Mouse (Mus musculus) heart, adult 2 months (tissue): ENCODE measurements at regions not wholly inside any gene's neighbourhood (a gene's known extent, or its start where the extent isn't known, plus 50 kb on each side); places are given as distances from the start of the nearest gene placed in this dataset.

ENCODE experiments used
- DNase-seq, 2 experiments: peaks; one replicate each; pipeline ENCODE4 v3.0.0; 2021
- H3K27ac ChIP-seq: fragments of 200-600 bp; 2 replicates; pipeline ENCODE4 v1.8.1; 2022
- H3K27me3 ChIP-seq: fragments of 200-500 bp; 2 replicates; pipeline ENCODE4 v1.6.1; 2012; ENCODE audit warnings: mild to moderate bottlenecking, low read length, inconsistent platforms, mixed read lengths; ENCODE audit not compliant: control insufficient read depth, insufficient read depth
- H3K36me3 ChIP-seq: fragments of 200-500 bp; 2 replicates; pipeline ENCODE4 v1.6.1; 2012; ENCODE audit warnings: low read length, inconsistent platforms; ENCODE audit not compliant: control insufficient read depth, insufficient read depth
- H3K4me1 ChIP-seq: fragments of 200-500 bp; 2 replicates; pipeline ENCODE4 v1.6.1; 2011; ENCODE audit warnings: low read length; ENCODE audit not compliant: control insufficient read depth, insufficient read depth
- H3K4me3 ChIP-seq: fragments of 200-600 bp; 2 replicates; pipeline ENCODE4 v1.8.1; 2022
- H3K79me2 ChIP-seq: fragments of 200-500 bp; replicated peaks from 2 replicates; pipeline ENCODE4 v1.6.1; 2012; ENCODE audit warnings: mild to moderate bottlenecking, inconsistent platforms, low read length, moderate library complexity, mixed read lengths; ENCODE audit not compliant: control insufficient read depth, insufficient read depth
- H3K9ac ChIP-seq: fragments of 200-500 bp; 2 replicates; pipeline ENCODE4 v1.6.1; 2012; ENCODE audit warnings: low read depth, mild to moderate bottlenecking, control low read depth, inconsistent platforms, low read length, mixed read lengths
- CTCF ChIP-seq: fragments of 200-600 bp; IDR thresholded peaks from 2 replicates; pipeline ENCODE4 v1.8.1; 2022; ENCODE audit warnings: antibody characterized with exemption, mild to moderate bottlenecking, moderate library complexity
- EP300 ChIP-seq: fragments of 200-500 bp; IDR thresholded peaks from 2 replicates; pipeline ENCODE4 v1.6.1; 2011; ENCODE audit warnings: low read depth, low read length, control low read depth; ENCODE audit not compliant: insufficient read depth
- POLR2A ChIP-seq: fragments of 200-500 bp; IDR thresholded peaks from 2 replicates; pipeline ENCODE4 v1.6.1; 2011; ENCODE audit warnings: mild to moderate bottlenecking, low read depth, low read length, control low read depth; ENCODE audit not compliant: insufficient read depth
- WGBS: fragments of 180-500 bp; shearing (Covaris S2); methylation state at CpG from one replicate; pipeline ENCODE4 v1.1.7; 2018; 5-methylcytosine and 5-hydroxymethylcytosine counted together
- intact Hi-C: fragments of 180-260 bp; cut with DNase I; formaldehyde crosslinking; loops from one replicate; pipeline ENCODE4 v1.15.1; 2025

DNA sequence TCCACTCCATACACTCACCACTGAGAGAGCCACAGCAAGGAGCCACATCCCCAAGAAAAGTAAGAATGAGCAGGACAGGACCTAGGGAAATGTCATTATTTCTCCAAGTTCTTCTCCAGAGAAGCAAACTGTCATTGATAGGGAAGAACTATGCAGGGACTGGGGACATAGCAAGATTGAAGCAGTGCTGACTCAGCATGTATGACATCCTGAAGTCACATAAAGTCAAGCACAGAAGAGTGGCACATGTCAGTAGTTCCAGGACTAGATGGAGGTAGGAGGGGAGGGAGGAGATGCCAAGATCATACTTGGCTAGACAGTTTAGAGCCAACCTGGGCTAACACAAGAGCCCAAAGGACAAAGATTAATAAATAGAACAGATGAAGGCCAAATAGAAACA lies 503.4 kb upstream of the Intu start:
- Histone ChIP-seq H3K27ac (no peak overlapping the region), H3K79me2 (no peaks in the 10 kb centered on the region), H3K4me1 (no peaks in the 10 kb centered on the region), H3K27me3 (no peaks in the 10 kb centered on the region), H3K9ac (no peak overlapping the region), H3K4me3 (no peak overlapping the region), H3K36me3 (no peaks in the 10 kb centered on the region)
- no peak for TF ChIP-seq POLR2A
- no peak for TF ChIP-seq CTCF
- no peak for TF ChIP-seq EP300
- intact Hi-C loops: no loop called here
- no peak for DNase-seq

- WGBS: 75% methylated on average over 2 of the region's 2 CpGs
- intact Hi-C loops: no loop called here
Measured at GRCm38 (mm10) chr3:40036177-40036576, 494.9 kb upstream of the Intu start.

DNA sequence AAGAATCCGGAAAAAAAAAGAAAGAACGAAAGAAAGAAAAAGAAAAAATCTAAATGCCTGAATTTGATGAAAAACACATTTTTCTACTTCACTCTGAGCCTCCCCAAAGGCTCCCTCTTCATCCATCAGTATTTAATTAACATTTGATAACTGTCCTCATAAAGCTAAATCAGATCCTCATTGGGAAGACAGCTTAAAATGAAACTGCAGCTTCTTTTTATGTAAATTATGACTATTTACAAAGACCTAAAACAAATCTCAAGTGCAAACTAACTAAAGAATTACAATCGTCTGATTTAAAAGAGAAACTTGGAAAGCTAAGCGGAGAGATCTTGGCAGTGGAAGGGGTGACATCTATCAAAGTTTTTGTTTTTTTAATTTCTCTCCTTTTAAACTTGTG lies 481.4 kb upstream of the Intu start:
- H3K79me2 ChIP-seq: no peaks in the 10 kb centered on the region; the same call in 1 of the 2 replicates
- no peak overlapping the region for H3K27ac ChIP-seq
- 57% methylated on average over 4 of the region's 4 CpGs for WGBS
- TF ChIP-seq EP300 (no peak), CTCF (no peak), POLR2A (no peak)
- no peak overlapping the region for H3K9ac ChIP-seq
- intact Hi-C loops: no loop called here
- H3K4me1 ChIP-seq: no peaks in the 10 kb centered on the region
- no peak for DNase-seq
- no peak overlapping the region for H3K4me3 ChIP-seq
- no peaks in the 10 kb centered on the region for H3K36me3 ChIP-seq
- H3K27me3 ChIP-seq: no peaks in the 10 kb centered on the region

More at GRCm38 (mm10) chr3:40036177-40036576, 494.9 kb upstream of the Intu start:
- no peak for TF ChIP-seq CTCF
- no peak for TF ChIP-seq EP300
- no peak for TF ChIP-seq POLR2A
- no peaks in the 10 kb centered on the region for H3K4me1 ChIP-seq
- DNase-seq: no peak
- H3K9ac ChIP-seq: no peak overlapping the region
- H3K27ac ChIP-seq: no peak overlapping the region
- no peaks in the 10 kb centered on the region for H3K27me3 ChIP-seq
- no peaks in the 10 kb centered on the region for H3K36me3 ChIP-seq
- H3K79me2 ChIP-seq: no peaks in the 10 kb centered on the region
- no peak overlapping the region for H3K4me3 ChIP-seq

DNA sequence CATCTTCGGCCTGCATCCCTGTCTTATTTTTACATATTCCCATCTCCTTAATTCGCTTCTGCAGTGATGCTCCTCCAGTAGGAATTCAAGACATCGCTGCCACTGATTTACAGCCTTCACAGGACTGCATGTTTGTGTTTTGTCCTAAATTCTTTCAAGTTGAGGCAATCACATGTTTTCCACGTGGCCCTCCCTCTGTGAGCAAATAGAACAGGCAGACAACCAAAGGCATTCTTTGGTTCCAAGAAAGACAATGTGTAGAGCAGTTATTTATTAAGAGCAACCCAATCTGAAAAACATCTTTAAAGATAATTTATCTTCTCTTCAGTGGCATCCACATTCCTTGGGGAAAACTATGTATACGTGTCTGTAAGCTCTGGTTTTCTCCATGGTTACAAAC lies 472.8 kb upstream of the Intu start:
- no peak for DNase-seq
- Histone ChIP-seq H3K27ac (no peak overlapping the region), H3K4me1 (no peaks in the 10 kb centered on the region), H3K4me3 (no peak overlapping the region), H3K27me3 (no peaks in the 10 kb centered on the region), H3K36me3 (no peaks in the 10 kb centered on the region), H3K9ac (no peak overlapping the region), H3K79me2 (no peaks in the 10 kb centered on the region)
- 68% methylated on average over 5 of the region's 5 CpGs for WGBS
- intact Hi-C loops: no loop called here
- TF ChIP-seq POLR2A: no peak
- TF ChIP-seq EP300: no peak

DNA sequence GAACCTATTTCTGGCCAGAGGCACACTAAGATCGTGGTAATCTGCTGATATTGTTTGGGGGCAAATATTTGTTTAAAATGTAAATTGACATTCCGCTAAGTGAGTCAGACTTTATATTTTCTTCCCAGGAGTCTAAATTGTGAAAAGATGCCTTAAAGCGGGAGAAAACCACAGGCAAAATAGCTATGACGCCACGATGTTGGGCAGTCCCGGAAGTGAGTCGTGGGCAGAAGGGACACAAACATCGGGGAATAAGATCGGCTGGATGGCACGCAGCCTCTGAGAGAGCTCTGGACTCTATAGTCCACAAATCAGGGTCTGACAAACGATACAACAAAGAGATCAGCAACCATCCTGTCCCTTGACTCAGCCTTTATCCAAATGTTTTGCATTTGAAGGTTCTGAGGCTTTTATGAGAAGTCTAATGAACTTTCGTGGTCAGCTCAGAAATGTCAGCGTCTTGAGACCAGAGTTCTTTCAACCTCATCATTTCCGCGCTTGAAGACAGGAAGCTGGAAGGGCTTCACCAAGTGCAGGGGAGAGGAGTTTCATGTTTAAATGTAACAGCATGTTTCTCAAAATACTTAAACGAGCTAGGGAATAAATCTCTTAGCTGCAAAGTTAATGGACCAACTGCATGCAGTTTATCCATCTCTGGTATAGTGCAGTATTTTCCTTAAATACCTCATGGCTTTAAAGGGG lies 472.2 kb upstream of the Intu start:
- 76% methylated on average over 16 of the region's 16 CpGs for WGBS
- intact Hi-C loops: no loop called here
- H3K4me1 ChIP-seq: no peaks in the 10 kb centered on the region
- no peaks in the 10 kb centered on the region for H3K79me2 ChIP-seq
- no peaks in the 10 kb centered on the region for H3K36me3 ChIP-seq
- H3K9ac ChIP-seq: no peak overlapping the region
- H3K27me3 ChIP-seq: no peaks in the 10 kb centered on the region
- H3K27ac ChIP-seq: no peak overlapping the region
- TF ChIP-seq EP300 (no peak), CTCF (no peak), POLR2A (no peak)
- no peak overlapping the region for H3K4me3 ChIP-seq
- no peak for DNase-seq

GRCm38 (mm10) chr3:40070137-40070667 lies 460.9 kb upstream of the Intu start:
- no peak for DNase-seq
- intact Hi-C loops: no loop called here
- H3K27ac ChIP-seq: no peak overlapping the region
- 64% methylated on average over 8 of the region's 8 CpGs for WGBS
- H3K9ac ChIP-seq: no peak overlapping the region
- TF ChIP-seq CTCF (no peak), POLR2A (no peak), EP300 (no peak)
- no peaks in the 10 kb centered on the region for H3K79me2 ChIP-seq
- H3K4me3 ChIP-seq: no peak overlapping the region
- H3K27me3 ChIP-seq: no peaks in the 10 kb centered on the region
- H3K36me3 ChIP-seq: no peaks in the 10 kb centered on the region
- no peaks in the 10 kb centered on the region for H3K4me1 ChIP-seq
